Mouse (Mus musculus): ENCODE data around the gene Gm9958. TPM values are rescaled to one million over a fixed set of nuclear protein-coding genes. Genes with fewer than 3 reads are reported as not detected.
A peak's percentile ranks its signal among the peaks of the same experiment; 100 is the strongest.

The Gm9958 gene
- total and polyA plus RNA-seq, 2 experiments = 0.97 to 1.2 TPM

- peak overlapping the region; percentile 89 for H3K27ac ChIP-seq (replicated peaks; ENCODE audit: insufficient read depth, low read depth, low read length)
- peaks cover 18% of the 10 kb centered on the region for H3K4me1 ChIP-seq (ENCODE audit: control insufficient read depth, insufficient read depth, low read length)
- no peak for TF ChIP-seq POLR2A (IDR thresholded peaks at IDR 0.05; ENCODE audit: extremely low read depth, insufficient read depth, low read length)
- no peak for TF ChIP-seq CTCF (IDR thresholded peaks at IDR 0.05; ENCODE audit: low read depth, low read length)
- H3K36me3 ChIP-seq (ENCODE audit: control insufficient read depth, insufficient read depth, low read length) = peaks cover 3% of the 10 kb centered on the region; the same call in 1 of the 2 replicates
- DNase-seq (ENCODE audit: extremely low read depth, low read depth, low spot score) = peak; percentile 34
- under 1% methylated on average over 59 of the region's 61 CpGs for WGBS
- peak overlapping the region; percentile 99 for H3K9ac ChIP-seq (ENCODE audit: low read depth, low read length)
- H3K4me3 ChIP-seq (ENCODE audit: insufficient read depth, low read depth, low read length) = peak overlapping the region; percentile 96
- no peaks in the 10 kb centered on the region for H3K27me3 ChIP-seq (ENCODE audit: control insufficient read depth, insufficient read depth, low read length)
- peaks cover 16% of the 10 kb centered on the region for H3K79me2 ChIP-seq (ENCODE audit: control insufficient read depth, insufficient read depth, low read length)
Observed at GRCm38 (mm10) chr5:90365141-90365951, 1.7 kb upstream of the Gm9958 start.

DNA sequence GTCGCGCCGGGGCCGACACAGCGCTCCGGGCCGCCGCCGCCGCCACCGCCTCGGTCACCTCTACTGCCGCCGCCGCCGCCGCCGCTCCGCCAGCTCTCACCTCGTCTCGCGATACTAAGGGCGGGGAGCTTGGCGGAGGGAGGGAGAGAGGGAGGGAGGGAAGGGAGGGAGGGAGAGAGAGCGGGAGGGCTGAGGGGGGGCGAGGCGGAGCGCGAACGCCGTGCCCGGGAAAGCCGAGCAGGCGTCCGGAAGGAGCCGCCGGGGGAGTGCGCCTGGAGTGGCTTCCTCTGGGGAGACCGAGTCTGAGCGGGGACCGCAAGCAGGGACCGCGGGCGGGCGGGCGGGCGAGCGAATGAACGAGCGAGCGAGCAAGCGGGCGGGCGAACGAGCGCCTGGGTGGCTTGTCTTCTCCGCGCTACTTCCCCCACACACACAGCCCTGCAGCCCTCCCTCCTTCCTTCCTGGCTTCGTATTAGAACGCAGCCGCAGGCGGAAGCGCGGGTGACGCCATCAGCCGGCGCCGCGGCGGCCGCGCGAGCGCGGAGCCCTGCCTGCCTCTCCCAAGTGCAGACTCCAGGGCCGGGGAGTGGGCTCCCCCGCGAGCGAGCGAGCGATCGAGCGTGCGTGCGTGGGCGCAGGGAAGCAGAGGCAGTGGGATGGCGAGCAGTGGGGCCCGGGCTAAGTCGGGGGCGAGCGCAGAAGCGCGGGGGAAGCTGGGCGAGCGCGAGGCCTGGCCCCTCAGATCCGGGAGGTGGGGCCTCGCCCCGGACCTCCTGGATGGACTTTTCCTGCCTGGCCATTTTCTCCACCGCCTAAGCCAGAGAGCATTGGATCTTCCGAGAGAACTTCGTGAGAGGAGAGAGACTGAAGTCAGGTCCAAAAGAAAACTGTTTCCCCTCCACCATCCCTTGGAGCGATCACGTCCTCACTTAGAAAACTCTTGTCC is 610 bp upstream of the Gm9958 start, which contains the start of gene Ankrd17:
TSS of gene Ankrd17 (minus strand) at position 457 of the 946 bp plus-strand sequence.
- peak within 1 kb of the TSS; percentile 96 for H3K4me3 ChIP-seq (ENCODE audit: insufficient read depth, low read depth, low read length)
- peak within 1 kb of the TSS; percentile 100 for H3K9ac ChIP-seq (ENCODE audit: low read depth, low read length)
- no peaks in the 10 kb centered on the region for H3K27me3 ChIP-seq (ENCODE audit: control insufficient read depth, insufficient read depth, low read length)
- 1% methylated on average over 72 of the region's 104 CpGs for WGBS
- peak; percentile 79 for DNase-seq (ENCODE audit: extremely low read depth, low read depth, low spot score)
- H3K79me2 ChIP-seq (ENCODE audit: control insufficient read depth, insufficient read depth, low read length) = peaks cover 16% of the 10 kb centered on the region
- peak within 1 kb of the TSS; percentile 99 for H3K27ac ChIP-seq (replicated peaks; ENCODE audit: insufficient read depth, low read depth, low read length)
- TF ChIP-seq CTCF (IDR thresholded peaks at IDR 0.05; ENCODE audit: low read depth, low read length) (no peak), POLR2A (IDR thresholded peaks at IDR 0.05; ENCODE audit: extremely low read depth, insufficient read depth, low read length) (peak; percentile 66)
- H3K4me1 ChIP-seq (ENCODE audit: control insufficient read depth, insufficient read depth, low read length) = peaks cover 16% of the 10 kb centered on the region
- H3K36me3 ChIP-seq (ENCODE audit: control insufficient read depth, insufficient read depth, low read length) = peaks cover 3% of the 10 kb centered on the region; the same call in 1 of the 2 replicates

DNA sequence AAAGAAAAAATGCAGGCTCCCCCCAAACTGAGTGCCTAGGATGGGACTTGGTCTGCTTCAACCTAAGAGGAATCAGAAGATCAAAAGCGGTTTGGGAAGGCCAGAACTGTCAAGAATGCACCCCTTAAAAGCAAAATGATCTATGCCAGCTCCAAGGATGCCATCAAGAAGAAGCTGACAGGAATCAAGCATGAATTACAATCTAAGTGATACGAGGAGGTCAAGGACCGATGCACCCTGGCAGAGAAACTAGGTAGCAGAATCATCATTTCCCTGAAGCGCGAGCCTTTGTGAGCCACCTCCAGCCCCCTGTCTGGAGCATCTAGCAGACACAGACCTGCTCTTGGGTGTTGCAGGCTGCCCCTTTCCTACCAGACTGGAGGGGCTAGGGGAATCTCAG is 3.4 kb downstream of the Gm9958 start:
- H3K4me1 ChIP-seq (ENCODE audit: control insufficient read depth, insufficient read depth, low read length) = peaks cover 4% of the 10 kb centered on the region; the same call in 1 of the 2 replicates
- no peak overlapping the region for H3K27ac ChIP-seq (replicated peaks; ENCODE audit: insufficient read depth, low read depth, low read length)
- no peak for DNase-seq (ENCODE audit: extremely low read depth, low read depth, low spot score)
- TF ChIP-seq POLR2A (IDR thresholded peaks at IDR 0.05; ENCODE audit: extremely low read depth, insufficient read depth, low read length) = no peak
- TF ChIP-seq CTCF (IDR thresholded peaks at IDR 0.05; ENCODE audit: low read depth, low read length) = no peak
- WGBS = 92% methylated on average over 5 of the region's 5 CpGs
- no peak overlapping the region for H3K4me3 ChIP-seq (ENCODE audit: insufficient read depth, low read depth, low read length)
- H3K9ac ChIP-seq (ENCODE audit: low read depth, low read length) = no peak overlapping the region
- peaks cover 5% of the 10 kb centered on the region for H3K79me2 ChIP-seq (ENCODE audit: control insufficient read depth, insufficient read depth, low read length)
- no peaks in the 10 kb centered on the region for H3K36me3 ChIP-seq (ENCODE audit: control insufficient read depth, insufficient read depth, low read length)
- H3K27me3 ChIP-seq (ENCODE audit: control insufficient read depth, insufficient read depth, low read length) = no peaks in the 10 kb centered on the region

DNA sequence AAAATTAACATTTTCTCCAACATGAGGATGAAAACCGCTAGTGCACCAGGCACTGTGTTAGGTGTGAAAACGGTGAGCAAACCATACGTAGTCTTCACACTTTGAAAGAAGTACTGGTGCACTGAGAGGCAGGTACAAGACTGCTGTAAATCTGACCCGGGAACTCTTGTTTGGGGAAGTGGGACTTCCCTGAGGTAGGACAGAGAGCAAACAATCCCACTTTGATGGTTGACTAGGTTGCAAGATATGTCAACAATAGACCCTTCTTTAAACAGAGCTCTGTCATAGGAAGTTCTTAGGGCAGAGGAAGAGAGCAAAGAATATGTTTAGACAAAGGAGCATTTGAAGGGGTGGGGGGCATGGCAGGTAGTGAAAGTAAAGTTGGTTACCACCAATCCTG is 6.7 kb downstream of the Gm9958 start:
- no peak overlapping the region for H3K27ac ChIP-seq (replicated peaks; ENCODE audit: insufficient read depth, low read depth, low read length)
- no peak for DNase-seq (ENCODE audit: extremely low read depth, low read depth, low spot score)
- no peaks in the 10 kb centered on the region for H3K79me2 ChIP-seq (ENCODE audit: control insufficient read depth, insufficient read depth, low read length)
- no peak overlapping the region for H3K9ac ChIP-seq (ENCODE audit: low read depth, low read length)
- WGBS = 50% methylated on average over 4 of the region's 4 CpGs
- H3K4me1 ChIP-seq (ENCODE audit: control insufficient read depth, insufficient read depth, low read length) = no peaks in the 10 kb centered on the region
- TF ChIP-seq CTCF (IDR thresholded peaks at IDR 0.05; ENCODE audit: low read depth, low read length) (no peak), POLR2A (IDR thresholded peaks at IDR 0.05; ENCODE audit: extremely low read depth, insufficient read depth, low read length) (no peak)
- H3K36me3 ChIP-seq (ENCODE audit: control insufficient read depth, insufficient read depth, low read length) = no peaks in the 10 kb centered on the region
- H3K4me3 ChIP-seq (ENCODE audit: insufficient read depth, low read depth, low read length) = no peak overlapping the region
- no peaks in the 10 kb centered on the region for H3K27me3 ChIP-seq (ENCODE audit: control insufficient read depth, insufficient read depth, low read length)

DNA sequence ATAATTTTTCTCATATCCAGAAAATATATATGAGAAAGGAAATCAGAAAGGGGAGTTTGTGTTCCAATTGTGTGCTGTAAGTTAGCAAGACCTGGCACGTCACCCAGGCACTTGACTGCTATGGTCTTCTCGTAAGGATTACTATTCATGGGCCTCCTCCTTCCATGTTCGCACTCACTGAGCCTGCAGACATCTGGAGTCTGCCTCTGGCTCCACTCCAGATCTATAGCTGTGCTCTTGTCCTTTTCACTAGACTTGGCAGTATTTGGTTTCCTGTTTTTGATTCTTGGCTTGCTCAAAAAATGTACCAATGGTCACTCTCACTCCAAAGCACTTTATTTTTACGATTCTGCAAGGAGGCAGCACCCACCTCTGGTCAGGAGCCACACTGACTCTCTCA is 14.5 kb downstream of the Gm9958 start:
- TF ChIP-seq POLR2A (IDR thresholded peaks at IDR 0.05; ENCODE audit: extremely low read depth, insufficient read depth, low read length) (no peak), CTCF (IDR thresholded peaks at IDR 0.05; ENCODE audit: low read depth, low read length) (no peak)
- Histone ChIP-seq H3K27ac (replicated peaks; ENCODE audit: insufficient read depth, low read depth, low read length) (no peak overlapping the region), H3K4me1 (ENCODE audit: control insufficient read depth, insufficient read depth, low read length) (no peaks in the 10 kb centered on the region), H3K4me3 (ENCODE audit: insufficient read depth, low read depth, low read length) (no peak overlapping the region), H3K27me3 (ENCODE audit: control insufficient read depth, insufficient read depth, low read length) (no peaks in the 10 kb centered on the region), H3K36me3 (ENCODE audit: control insufficient read depth, insufficient read depth, low read length) (no peaks in the 10 kb centered on the region), H3K9ac (ENCODE audit: low read depth, low read length) (no peak overlapping the region), H3K79me2 (ENCODE audit: control insufficient read depth, insufficient read depth, low read length) (no peaks in the 10 kb centered on the region)
- 75% methylated on average over 4 of the region's 4 CpGs for WGBS
- no peak for DNase-seq (ENCODE audit: extremely low read depth, low read depth, low spot score)

Measured in liver, adult 2 months (tissue).